Mouse (Mus musculus): Measurements from ENCODE around the gene Rfc5.

GRCm38 (mm10) chr5:117388296-117388751, 523 bp downstream of the Rfc5 start:
- TF ChIP-seq CTCF (IDR thresholded peaks at IDR 0.05; ENCODE audit: extremely low read depth, insufficient read depth, low read length): 0 out of 2 replicates have a peak, but pooled peaks have one; percentile 8
- TF ChIP-seq POLR2A (IDR thresholded peaks at IDR 0.05; ENCODE audit: extremely low read depth, insufficient read depth, low read length): no peak
